Mouse (Mus musculus): ENCODE results near the gene Fuom.

- TF ChIP-seq CTCF (IDR thresholded peaks at IDR 0.05; ENCODE audit: insufficient read depth, low read depth, low read length), result peak; percentile 72
- TF ChIP-seq POLR2A (IDR thresholded peaks at IDR 0.05; ENCODE audit: insufficient read depth, low read depth, low read length), result peak; percentile 60; the same call in 1 of the 2 replicates
Observed at GRCm38 (mm10) chr7:140082242-140082678, 20.0 kb downstream of the Fuom start, which contains the start of gene Caly.

Data from olfactory bulb, adult 2 months (tissue).